Mouse (Mus musculus): ENCODE data around the gene Plcg2. TPM values are rescaled to one million over a fixed set of nuclear protein-coding genes. Genes with fewer than 3 reads are reported as not detected.

The Plcg2 gene
- polyA plus RNA-seq, 1 experiment from 2014 or later, result 3.8 TPM

GRCm38 (mm10) chr8:117469431-117470341 is 28.4 kb upstream of the Plcg2 start:
- Histone ChIP-seq H3K9me3 (replicated peaks) (no peaks in the 10 kb centered on the region), H3K27me3 (no peaks in the 10 kb centered on the region), H3K4me3 (replicated peaks) (0 out of 2 replicates have a peak overlapping the region, but pooled peaks have one; percentile 16), H3K27ac (replicated peaks) (no peak overlapping the region), H3K4me1 (peaks cover 19% of the 10 kb centered on the region), H3K4me2 (replicated peaks) (peak overlapping the region; percentile 46), H3K9ac (no peak overlapping the region), H3K36me3 (no peaks in the 10 kb centered on the region)
- 0 out of 2 replicates have a peak, but pooled peaks have one; percentile 6 for ATAC-seq (ENCODE audit: insufficient number of reproducible peaks, low FRiP score, low TSS enrichment, low read depth)
- WGBS, result 34% methylated on average over 16 of the region's 16 CpGs

- H3K4me3 ChIP-seq (replicated peaks), result 0 out of 2 replicates have a peak overlapping the region, but pooled peaks have one; percentile 16
Measured at GRCm38 (mm10) chr8:117470342-117470781, 27.7 kb upstream of the Plcg2 start.

GRCm38 (mm10) chr8:117471174-117471573 is 26.9 kb upstream of the Plcg2 start:
- 14% methylated on average over 3 of the region's 3 CpGs for WGBS
- no peaks in the 10 kb centered on the region for H3K9me3 ChIP-seq (replicated peaks)
- H3K27ac ChIP-seq (replicated peaks), result no peak overlapping the region
- H3K4me1 ChIP-seq, result peaks cover 16% of the 10 kb centered on the region
- H3K27me3 ChIP-seq, result no peaks in the 10 kb centered on the region
- no peaks in the 10 kb centered on the region for H3K36me3 ChIP-seq
- H3K4me3 ChIP-seq (replicated peaks), result no peak overlapping the region
- H3K9ac ChIP-seq, result no peak overlapping the region
- ATAC-seq (ENCODE audit: insufficient number of reproducible peaks, low FRiP score, low TSS enrichment, low read depth), result no peak
- no peak overlapping the region for H3K4me2 ChIP-seq (replicated peaks)

More at GRCm38 (mm10) chr8:117470342-117470781, 27.7 kb upstream of the Plcg2 start:
- H3K4me1 ChIP-seq, result peaks cover 16% of the 10 kb centered on the region
- no peaks in the 10 kb centered on the region for H3K27me3 ChIP-seq
- H3K36me3 ChIP-seq, result no peaks in the 10 kb centered on the region
- H3K9me3 ChIP-seq (replicated peaks), result no peaks in the 10 kb centered on the region
- ATAC-seq (ENCODE audit: insufficient number of reproducible peaks, low FRiP score, low TSS enrichment, low read depth), result peak; percentile 78
- H3K9ac ChIP-seq, result no peak overlapping the region
- H3K4me2 ChIP-seq (replicated peaks), result peak overlapping the region; percentile 46
- WGBS, result 0% methylated on average over 10 of the region's 14 CpGs
- H3K27ac ChIP-seq (replicated peaks), result no peak overlapping the region

- no peaks in the 10 kb centered on the region for H3K36me3 ChIP-seq
- ATAC-seq (ENCODE audit: insufficient number of reproducible peaks, low FRiP score, low TSS enrichment, low read depth), result no peak
- no peak overlapping the region for H3K4me3 ChIP-seq (replicated peaks)
- H3K9me3 ChIP-seq (replicated peaks), result no peaks in the 10 kb centered on the region
- H3K4me1 ChIP-seq, result peaks cover 16% of the 10 kb centered on the region
- H3K9ac ChIP-seq, result no peak overlapping the region
- H3K27ac ChIP-seq (replicated peaks), result no peak overlapping the region
- 72% methylated on average over 9 of the region's 9 CpGs for WGBS
- H3K27me3 ChIP-seq, result no peaks in the 10 kb centered on the region
- no peak overlapping the region for H3K4me2 ChIP-seq (replicated peaks)
Measured at GRCm38 (mm10) chr8:117471655-117472054, 26.4 kb upstream of the Plcg2 start.

GRCm38 (mm10) chr8:117472332-117472731 is 25.8 kb upstream of the Plcg2 start:
- H3K9ac ChIP-seq, result no peak overlapping the region
- H3K9me3 ChIP-seq (replicated peaks), result no peaks in the 10 kb centered on the region
- no peak overlapping the region for H3K4me3 ChIP-seq (replicated peaks)
- H3K27ac ChIP-seq (replicated peaks), result no peak overlapping the region
- H3K4me2 ChIP-seq (replicated peaks), result no peak overlapping the region
- H3K27me3 ChIP-seq, result no peaks in the 10 kb centered on the region
- WGBS, result 75% methylated on average over 4 of the region's 4 CpGs
- H3K36me3 ChIP-seq, result no peaks in the 10 kb centered on the region
- ATAC-seq (ENCODE audit: insufficient number of reproducible peaks, low FRiP score, low TSS enrichment, low read depth), result no peak
- H3K4me1 ChIP-seq, result peaks cover 16% of the 10 kb centered on the region

GRCm38 (mm10) chr8:117474944-117475343 is 23.1 kb upstream of the Plcg2 start:
- Histone ChIP-seq H3K4me2 (replicated peaks) (no peak overlapping the region), H3K36me3 (no peaks in the 10 kb centered on the region), H3K9ac (no peak overlapping the region), H3K4me3 (replicated peaks) (no peak overlapping the region), H3K4me1 (peaks cover 12% of the 10 kb centered on the region), H3K27me3 (no peaks in the 10 kb centered on the region), H3K9me3 (replicated peaks) (no peaks in the 10 kb centered on the region), H3K27ac (replicated peaks) (no peak overlapping the region)
- 0 out of 2 replicates have a peak, but pooled peaks have one; percentile 35 for ATAC-seq (ENCODE audit: insufficient number of reproducible peaks, low FRiP score, low TSS enrichment, low read depth)
- 2% methylated on average over 5 of the region's 5 CpGs for WGBS

GRCm38 (mm10) chr8:117475819-117476218 is 22.3 kb upstream of the Plcg2 start:
- Histone ChIP-seq H3K4me3 (replicated peaks) (no peak overlapping the region), H3K27me3 (no peaks in the 10 kb centered on the region), H3K4me1 (peaks cover 3% of the 10 kb centered on the region; the same call in 1 of the 2 replicates), H3K36me3 (no peaks in the 10 kb centered on the region), H3K9ac (no peak overlapping the region), H3K27ac (replicated peaks) (no peak overlapping the region), H3K4me2 (replicated peaks) (no peak overlapping the region), H3K9me3 (replicated peaks) (no peaks in the 10 kb centered on the region)
- WGBS, result 75% methylated on average over 7 of the region's 7 CpGs
- no peak for ATAC-seq (ENCODE audit: insufficient number of reproducible peaks, low FRiP score, low TSS enrichment, low read depth)

- ATAC-seq (ENCODE audit: insufficient number of reproducible peaks, low FRiP score, low TSS enrichment, low read depth), result no peak
- Histone ChIP-seq H3K9ac (no peak overlapping the region), H3K4me1 (no peaks in the 10 kb centered on the region), H3K9me3 (replicated peaks) (no peaks in the 10 kb centered on the region), H3K4me3 (replicated peaks) (no peak overlapping the region), H3K36me3 (no peaks in the 10 kb centered on the region), H3K27ac (replicated peaks) (no peak overlapping the region), H3K4me2 (replicated peaks) (no peak overlapping the region), H3K27me3 (no peaks in the 10 kb centered on the region)
Measured at GRCm38 (mm10) chr8:117478082-117478481, 20.0 kb upstream of the Plcg2 start.

GRCm38 (mm10) chr8:117479996-117480395 is 18.1 kb upstream of the Plcg2 start:
- Histone ChIP-seq H3K9ac (no peak overlapping the region), H3K4me3 (replicated peaks) (no peak overlapping the region), H3K9me3 (replicated peaks) (no peaks in the 10 kb centered on the region), H3K36me3 (no peaks in the 10 kb centered on the region), H3K27ac (replicated peaks) (no peak overlapping the region), H3K4me1 (no peaks in the 10 kb centered on the region), H3K27me3 (no peaks in the 10 kb centered on the region), H3K4me2 (replicated peaks) (no peak overlapping the region)
- WGBS, result 91% methylated on average over 9 of the region's 9 CpGs
- ATAC-seq (ENCODE audit: insufficient number of reproducible peaks, low FRiP score, low TSS enrichment, low read depth), result no peak

GRCm38 (mm10) chr8:117480516-117480915 is 17.6 kb upstream of the Plcg2 start:
- H3K4me3 ChIP-seq (replicated peaks), result no peak overlapping the region
- no peaks in the 10 kb centered on the region for H3K4me1 ChIP-seq
- H3K27me3 ChIP-seq, result no peaks in the 10 kb centered on the region
- no peaks in the 10 kb centered on the region for H3K36me3 ChIP-seq
- H3K9me3 ChIP-seq (replicated peaks), result no peaks in the 10 kb centered on the region
- no peak overlapping the region for H3K9ac ChIP-seq
- no peak overlapping the region for H3K4me2 ChIP-seq (replicated peaks)
- no peak overlapping the region for H3K27ac ChIP-seq (replicated peaks)
- peak; percentile 31; the same call in 1 of the 2 replicates for ATAC-seq (ENCODE audit: insufficient number of reproducible peaks, low FRiP score, low TSS enrichment, low read depth)
- WGBS, result 37% methylated on average over 5 of the region's 5 CpGs

GRCm38 (mm10) chr8:117481830-117482229 is 16.3 kb upstream of the Plcg2 start:
- no peak overlapping the region for H3K9ac ChIP-seq
- H3K4me1 ChIP-seq, result no peaks in the 10 kb centered on the region
- H3K27me3 ChIP-seq, result no peaks in the 10 kb centered on the region
- H3K4me3 ChIP-seq (replicated peaks), result no peak overlapping the region
- 75% methylated on average over 5 of the region's 5 CpGs for WGBS
- H3K9me3 ChIP-seq (replicated peaks), result no peaks in the 10 kb centered on the region
- H3K36me3 ChIP-seq, result no peaks in the 10 kb centered on the region
- no peak for ATAC-seq (ENCODE audit: insufficient number of reproducible peaks, low FRiP score, low TSS enrichment, low read depth)
- no peak overlapping the region for H3K4me2 ChIP-seq (replicated peaks)
- no peak overlapping the region for H3K27ac ChIP-seq (replicated peaks)

All from embryonic facial prominence, embryonic 15.5 days (tissue).